Mouse (Mus musculus) liver, embryonic 15.5 days (tissue): Measurements from ENCODE around the gene Slc25a34. TPM values are rescaled to one million over a fixed set of nuclear protein-coding genes. Genes with fewer than 3 reads are reported as not detected.

Experiments used
- ATAC-seq: fragments of 200-750 bp; cut with Nextera tagmentation; 2 replicates; pipeline ENCODE4 v1.8.0; 2017; ENCODE audit warnings: moderate number of reproducible peaks, mild to moderate bottlenecking, moderate library complexity; ENCODE audit not compliant: insufficient read depth
- H3K27ac ChIP-seq: fragments of 300-500 bp; sonication (generic); replicated peaks from 2 replicates; pipeline ENCODE4 v1.5.1; 2015; ENCODE audit warnings: mild to moderate bottlenecking, inconsistent platforms
- H3K27me3 ChIP-seq: fragments of 300-500 bp; sonication (generic); 2 replicates; pipeline ENCODE4 v1.6.1; 2015; ENCODE audit warnings: mild to moderate bottlenecking, inconsistent platforms
- H3K36me3 ChIP-seq: fragments of 300-500 bp; sonication (generic); replicated peaks from 2 replicates; pipeline ENCODE4 v1.6.1; 2015; ENCODE audit warnings: moderate library complexity, mild to moderate bottlenecking, inconsistent platforms
- H3K4me1 ChIP-seq: fragments of 300-500 bp; sonication (generic); replicated peaks from 2 replicates; pipeline ENCODE4 v1.6.1; 2015; ENCODE audit warnings: inconsistent platforms
- H3K4me2 ChIP-seq: fragments of 300-500 bp; sonication (generic); 2 replicates; pipeline ENCODE4 v1.6.1; 2015; ENCODE audit warnings: moderate library complexity, mild to moderate bottlenecking, inconsistent platforms
- H3K4me3 ChIP-seq: fragments of 300-500 bp; sonication (generic); replicated peaks from 2 replicates; pipeline ENCODE4 v1.5.1; 2015; ENCODE audit warnings: mild to moderate bottlenecking, inconsistent platforms
- H3K9ac ChIP-seq: fragments of 300-500 bp; sonication (generic); 2 replicates; pipeline ENCODE4 v1.6.1; 2015; ENCODE audit warnings: moderate library complexity, mild to moderate bottlenecking, inconsistent platforms
- H3K9me3 ChIP-seq: fragments of 300-500 bp; sonication (generic); replicated peaks from 2 replicates; pipeline ENCODE4 v1.6.1; 2016; ENCODE audit warnings: inconsistent platforms
- WGBS: fragments of 180-500 bp; shearing (Covaris S2); methylation state at CpG from one replicate; pipeline ENCODE4 v1.1.7; 2015; ENCODE audit warnings: mixed read lengths; ENCODE audit not compliant: insufficient replicate concordance; 5-methylcytosine and 5-hydroxymethylcytosine counted together
- polyA plus RNA-seq: library from polyadenylated mRNA; unstranded; fragments of >200 nt; fragmentation: Nextera tagmentation; extraction: Ambion mirVana; gene quantifications from 2 replicates; pipeline ENCODE4 v1.2.1, GENCODE M21; 2015

The Slc25a34 gene
- polyA plus RNA-seq, 1 experiment from 2014 or later, result 0.07 TPM

DNA sequence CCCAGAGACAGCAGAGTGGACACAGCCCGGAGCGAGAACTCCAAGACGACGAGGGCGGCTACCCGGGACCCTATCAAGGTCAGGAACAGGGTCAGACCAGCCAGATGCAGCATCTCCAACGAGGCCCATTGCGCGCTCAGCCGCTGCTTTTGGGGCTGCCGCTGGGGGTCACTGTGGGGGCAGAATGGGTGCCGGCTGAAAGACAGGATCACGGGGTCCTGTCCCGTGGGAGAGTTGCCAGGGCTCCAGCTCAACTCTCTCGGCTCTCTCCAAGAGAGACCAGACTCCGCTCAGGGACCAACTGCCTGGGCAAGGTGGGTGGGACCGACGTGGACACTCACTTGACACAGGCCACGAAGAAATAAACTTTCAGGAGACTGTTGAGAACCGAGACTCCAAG, 6.3 kb downstream of the Slc25a34 start:
- WGBS, result 4% methylated on average over 20 of the region's 20 CpGs
- H3K9me3 ChIP-seq, result no peaks in the 10 kb centered on the region
- peak overlapping the region; percentile 49; the same call in 1 of the 2 replicates for H3K27ac ChIP-seq
- peaks cover 15% of the 10 kb centered on the region for H3K4me1 ChIP-seq
- no peak overlapping the region; the same call in 1 of the 2 replicates for H3K9ac ChIP-seq
- H3K4me2 ChIP-seq, result peak overlapping the region; percentile 57
- H3K27me3 ChIP-seq, result no peaks in the 10 kb centered on the region
- H3K36me3 ChIP-seq, result no peaks in the 10 kb centered on the region
- ATAC-seq, result peak; percentile 43
- peak overlapping the region; percentile 52 for H3K4me3 ChIP-seq

- Histone ChIP-seq H3K27me3 (no peaks in the 10 kb centered on the region), H3K4me2 (peak overlapping the region; percentile 57; the same call in 1 of the 2 replicates), H3K27ac (no peak overlapping the region), H3K4me1 (peaks cover 15% of the 10 kb centered on the region), H3K36me3 (no peaks in the 10 kb centered on the region), H3K9ac (no peak overlapping the region), H3K4me3 (no peak overlapping the region), H3K9me3 (no peaks in the 10 kb centered on the region)
- ATAC-seq, result no peak
- 55% methylated on average over 6 of the region's 6 CpGs for WGBS
Observed at GRCm38 (mm10) chr4:141616811-141617210, 6.8 kb downstream of the Slc25a34 start.

DNA sequence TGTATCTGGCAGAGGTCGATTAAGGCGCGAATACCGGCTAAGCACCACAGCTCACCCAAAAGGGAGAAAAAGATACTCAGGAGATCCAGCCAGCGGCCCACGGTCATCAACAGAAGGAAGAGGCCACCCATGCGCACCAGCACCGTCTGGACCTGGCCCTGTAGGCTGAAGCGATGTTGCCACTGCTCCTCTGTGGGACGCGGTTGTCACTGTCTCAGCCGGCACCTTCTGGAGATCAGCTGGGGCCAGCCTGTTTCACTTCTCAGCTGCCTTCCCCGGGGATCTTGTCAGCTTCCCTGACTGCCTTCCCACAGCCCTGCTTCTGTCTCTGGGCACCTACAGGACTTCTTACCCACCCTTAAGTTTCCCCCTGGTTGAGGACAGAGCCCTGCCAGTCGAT, 8.7 kb downstream of the Slc25a34 start:
- H3K36me3 ChIP-seq, result no peaks in the 10 kb centered on the region
- peaks cover 15% of the 10 kb centered on the region for H3K4me1 ChIP-seq
- H3K4me2 ChIP-seq, result no peak overlapping the region
- no peak overlapping the region for H3K27ac ChIP-seq
- ATAC-seq, result no peak
- H3K9ac ChIP-seq, result no peak overlapping the region
- H3K9me3 ChIP-seq, result no peaks in the 10 kb centered on the region
- no peaks in the 10 kb centered on the region for H3K27me3 ChIP-seq
- no peak overlapping the region for H3K4me3 ChIP-seq
- 75% methylated on average over 14 of the region's 14 CpGs for WGBS

DNA sequence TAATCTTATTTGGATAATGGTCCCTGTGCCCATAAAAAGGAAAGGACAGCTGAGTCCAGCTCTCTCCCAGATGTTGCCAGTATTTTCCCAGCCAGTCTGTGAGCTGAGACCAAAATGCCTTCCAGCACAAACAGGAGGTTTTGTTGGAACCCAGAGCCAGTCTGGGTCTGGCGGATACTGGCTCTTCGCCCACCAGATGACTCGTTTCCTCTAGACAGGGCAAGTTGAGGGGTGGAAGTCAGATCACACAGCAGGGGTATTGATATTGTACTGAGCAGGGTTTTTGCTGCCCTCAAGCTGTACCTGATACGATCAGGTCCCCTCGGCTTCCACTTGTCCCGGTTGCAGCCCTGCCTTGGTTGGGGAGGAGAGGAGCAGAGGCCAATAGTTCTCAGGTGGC, 14.1 kb downstream of the Slc25a34 start:
- 51% methylated on average over 6 of the region's 6 CpGs for WGBS
- no peak for ATAC-seq
- no peaks in the 10 kb centered on the region for H3K9me3 ChIP-seq
- H3K27ac ChIP-seq, result no peak overlapping the region
- H3K4me2 ChIP-seq, result no peak overlapping the region
- H3K4me3 ChIP-seq, result no peak overlapping the region
- no peaks in the 10 kb centered on the region for H3K4me1 ChIP-seq
- H3K36me3 ChIP-seq, result no peaks in the 10 kb centered on the region
- no peak overlapping the region for H3K9ac ChIP-seq
- H3K27me3 ChIP-seq, result peaks cover 5% of the 10 kb centered on the region; the same call in 1 of the 2 replicates

DNA sequence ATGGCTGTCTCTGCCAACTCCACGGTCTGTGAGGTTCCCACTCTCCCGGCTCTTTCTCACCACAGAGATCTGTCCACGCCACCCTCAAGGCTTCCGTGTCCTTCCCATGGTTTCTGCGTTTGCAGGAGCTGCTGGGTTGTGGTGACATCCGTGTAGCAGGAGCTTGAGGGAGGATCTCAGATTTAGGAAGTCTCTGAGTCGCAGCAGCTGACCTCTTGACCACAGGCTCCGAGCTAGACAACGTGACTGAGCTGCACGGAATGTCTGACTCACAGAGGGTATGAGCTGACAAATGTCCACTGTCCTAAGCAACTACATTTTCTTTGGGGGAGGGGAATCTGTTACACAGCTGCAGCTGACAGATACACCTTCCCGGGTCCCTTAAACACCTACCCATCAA, 17.8 kb downstream of the Slc25a34 start, which contains the start of gene Fblim1:
Gene Fblim1, minus strand, starts transcription at position 236 of the 400 bp plus-strand sequence.
- no peak within 1 kb of the TSS for H3K4me2 ChIP-seq
- H3K27me3 ChIP-seq, result peaks cover 24% of the 10 kb centered on the region
- WGBS, result 57% methylated on average over 11 of the region's 11 CpGs
- H3K36me3 ChIP-seq, result no peaks in the 10 kb centered on the region
- no peaks in the 10 kb centered on the region for H3K9me3 ChIP-seq
- no peak within 1 kb of the TSS for H3K4me3 ChIP-seq
- ATAC-seq, result 0 out of 2 replicates have a peak, but pooled peaks have one; percentile 18
- H3K27ac ChIP-seq, result no peak within 1 kb of the TSS
- no peak within 1 kb of the TSS for H3K9ac ChIP-seq
- no peaks in the 10 kb centered on the region for H3K4me1 ChIP-seq

- ATAC-seq, result no peak
- Histone ChIP-seq H3K4me2 (no peak overlapping the region), H3K4me3 (no peak overlapping the region), H3K27ac (no peak overlapping the region), H3K27me3 (peaks cover 28% of the 10 kb centered on the region), H3K4me1 (no peaks in the 10 kb centered on the region), H3K36me3 (no peaks in the 10 kb centered on the region), H3K9me3 (no peaks in the 10 kb centered on the region), H3K9ac (no peak overlapping the region)
- 59% methylated on average over 5 of the region's 5 CpGs for WGBS
Observed at GRCm38 (mm10) chr4:141605421-141605820, 18.2 kb downstream of the Slc25a34 start.

- no peak for ATAC-seq
- Histone ChIP-seq H3K27ac (no peak overlapping the region), H3K9ac (no peak overlapping the region), H3K36me3 (no peaks in the 10 kb centered on the region), H3K4me2 (no peak overlapping the region), H3K4me1 (peaks cover 5% of the 10 kb centered on the region; the same call in 1 of the 2 replicates), H3K4me3 (no peak overlapping the region), H3K27me3 (peaks cover 36% of the 10 kb centered on the region), H3K9me3 (no peaks in the 10 kb centered on the region)
- WGBS, result 64% methylated on average over 8 of the region's 8 CpGs
Observed at GRCm38 (mm10) chr4:141604493-141604892, 19.1 kb downstream of the Slc25a34 start.

GRCm38 (mm10) chr4:141603921-141604320, 19.7 kb downstream of the Slc25a34 start:
- peaks cover 10% of the 10 kb centered on the region; the same call in 1 of the 2 replicates for H3K4me1 ChIP-seq
- no peaks in the 10 kb centered on the region for H3K36me3 ChIP-seq
- 48% methylated on average over 4 of the region's 4 CpGs for WGBS
- H3K27me3 ChIP-seq, result peaks cover 38% of the 10 kb centered on the region
- H3K9ac ChIP-seq, result no peak overlapping the region
- H3K4me2 ChIP-seq, result no peak overlapping the region
- no peak for ATAC-seq
- H3K9me3 ChIP-seq, result no peaks in the 10 kb centered on the region
- H3K27ac ChIP-seq, result no peak overlapping the region
- no peak overlapping the region for H3K4me3 ChIP-seq

- Histone ChIP-seq H3K4me1 (peaks cover 16% of the 10 kb centered on the region), H3K9me3 (no peaks in the 10 kb centered on the region), H3K27ac (no peak overlapping the region), H3K9ac (no peak overlapping the region), H3K4me2 (no peak overlapping the region), H3K36me3 (no peaks in the 10 kb centered on the region), H3K27me3 (peaks cover 51% of the 10 kb centered on the region), H3K4me3 (no peak overlapping the region)
- WGBS, result 48% methylated on average over 11 of the region's 11 CpGs
- no peak for ATAC-seq
Observed at GRCm38 (mm10) chr4:141602523-141603223, 20.9 kb downstream of the Slc25a34 start.

DNA sequence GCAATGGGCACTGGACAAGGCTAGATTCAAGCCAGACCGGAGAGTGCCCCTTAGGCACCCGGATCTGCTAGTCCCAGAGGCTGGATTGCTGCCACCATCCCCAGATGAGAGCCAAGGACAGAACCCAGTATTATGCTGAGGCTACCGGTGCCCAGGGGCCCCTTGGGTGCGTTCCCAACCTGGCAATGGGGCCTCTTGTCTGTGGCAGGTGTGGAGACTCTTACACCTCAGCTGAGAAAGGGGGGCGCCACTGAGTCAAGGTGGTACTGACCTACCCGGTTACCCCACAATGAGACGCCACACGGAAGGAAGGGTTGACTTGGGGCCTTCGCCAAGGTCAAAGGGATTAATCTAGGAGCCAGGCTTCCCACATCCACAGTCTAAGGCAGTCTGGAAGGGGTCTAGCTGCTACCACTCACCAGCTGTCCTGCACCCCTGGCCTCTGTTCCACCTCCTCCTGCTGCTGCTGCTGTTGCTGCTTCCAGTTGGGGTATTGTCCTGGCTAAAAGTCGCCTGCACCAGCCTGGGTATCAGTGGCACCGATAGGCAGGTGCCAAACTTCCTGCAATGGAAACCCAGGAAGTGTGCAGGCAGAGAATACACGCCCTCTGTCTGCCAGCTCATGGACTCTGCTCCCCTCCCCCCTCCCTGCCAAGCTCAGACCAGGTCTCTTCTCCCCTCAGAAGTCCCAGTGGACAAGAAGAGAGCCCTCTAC, 22.3 kb downstream of the Slc25a34 start:
- no peak for ATAC-seq
- Histone ChIP-seq H3K27ac (no peak overlapping the region), H3K9ac (no peak overlapping the region), H3K4me3 (no peak overlapping the region), H3K36me3 (no peaks in the 10 kb centered on the region), H3K9me3 (no peaks in the 10 kb centered on the region), H3K27me3 (peaks cover 62% of the 10 kb centered on the region), H3K4me2 (no peak overlapping the region), H3K4me1 (peaks cover 16% of the 10 kb centered on the region)
- WGBS, result 59% methylated on average over 12 of the region's 12 CpGs

GRCm38 (mm10) chr4:141600364-141600763, 23.3 kb downstream of the Slc25a34 start:
- ATAC-seq, result no peak
- 34% methylated on average over 6 of the region's 6 CpGs for WGBS

More at GRCm38 (mm10) chr4:141600364-141600763, 23.3 kb downstream of the Slc25a34 start:
- Histone ChIP-seq H3K4me3 (no peak overlapping the region), H3K27ac (no peak overlapping the region), H3K4me1 (peaks cover 16% of the 10 kb centered on the region), H3K27me3 (peaks cover 62% of the 10 kb centered on the region), H3K9ac (no peak overlapping the region), H3K36me3 (no peaks in the 10 kb centered on the region), H3K4me2 (no peak overlapping the region), H3K9me3 (no peaks in the 10 kb centered on the region)
